In genomic region chr12:31583726-31584125, GRCm38 (mm10) we compare ENCODE assay signal across 15 mouse cellular contexts. TPM values are rescaled to one million over a fixed set of nuclear protein-coding genes. Genes with fewer than 3 reads are reported as not detected.
"Had no signal": no experiment of that assay in that cellular context is flagged by ENCODE, and none has a peak within 500 bp of the region (broad histone marks: within the 10 kb centered on the region; RNA-seq: fewer than 3 reads in every experiment).

No protein-coding gene starts in this region.

- DNase-seq: lung, adult 18-20 months; lung, embryonic 14.5 days; lung, postnatal 10 days; lung, postnatal 4 days; midbrain, embryonic 14.5 days; retina, postnatal 1 day; right cerebral cortex, adult 18-20 months; right cerebral cortex, postnatal 25 days; right cerebral cortex, postnatal 4 days; spleen, adult 18-20 months; thymus, adult 18-20 months; thymus, postnatal 14 days; thymus, postnatal 36 days had no signal

RNA-seq across cellular contexts. Expression of gene Slc26a4, which starts 24.0 kb away (rescaled TPM):
- total RNA-seq: megakaryocyte, adult 5-6 weeks; megakaryocyte-erythroid progenitor cell, adult 5-6 weeks had no signal
